Mouse (Mus musculus) bone marrow, adult 2 months (tissue): ENCODE data around the gene Ggps1.

Experiments used
- CTCF ChIP-seq: fragments of 200-500 bp; IDR thresholded peaks from 2 replicates; pipeline ENCODE4 v1.5.1; 2011; ENCODE audit warnings: low read length, control low read depth; ENCODE audit not compliant: control insufficient read depth, insufficient read depth
- POLR2A ChIP-seq: fragments of 200-500 bp; IDR thresholded peaks from 2 replicates; pipeline ENCODE4 v1.6.1; 2011; ENCODE audit warnings: low read depth, mild to moderate bottlenecking, control low read depth, low read length, borderline replicate concordance; ENCODE audit not compliant: control insufficient read depth

DNA sequence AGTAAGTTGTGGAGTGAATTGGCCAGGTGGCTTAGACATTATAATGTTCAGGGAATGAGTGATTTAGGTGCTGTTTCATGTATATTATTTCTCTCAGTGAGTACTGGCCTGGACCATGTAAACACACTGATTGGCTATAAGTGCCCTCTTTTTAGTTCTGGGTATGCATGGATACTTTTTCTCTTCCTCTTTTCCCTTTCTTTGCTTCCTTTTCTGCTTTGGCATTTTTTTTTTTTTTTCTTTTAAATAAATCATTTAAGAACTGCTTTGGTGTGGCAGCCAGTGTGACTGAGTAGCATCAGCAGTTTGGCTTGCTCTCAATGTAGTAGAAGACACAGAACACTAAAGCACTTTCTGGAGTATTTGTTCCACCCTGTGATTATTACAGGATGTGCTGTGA is 4.7 kb upstream of the Ggps1 start:
- TF ChIP-seq CTCF (no peak), POLR2A (no peak)
